Mouse (Mus musculus) adrenal gland (tissue): ENCODE results near the gene Abca4.

ENCODE experiments used
- intact Hi-C: fragments of 180-260 bp; cut with DNase I; formaldehyde crosslinking; loops from one replicate; pipeline ENCODE4 v1.15.1; 2025
- long read RNA-seq, 2 experiments: library from polyadenylated mRNA; unstranded; transcript quantifications; one replicate each; pipeline ENCODE4 v2.0.0; 2020; ENCODE audit warnings: borderline replicate concordance in 1 of 2; ENCODE audit not compliant: insufficient replicate concordance in 1 of 2

Abca4 gene
- long read RNA-seq, experiment 1, partial matches to known transcripts, result 0 of 1 reads
- long read RNA-seq, experiment 1, other reads (novel, unspliced or antisense), result 1 of 1 reads
- long read RNA-seq, experiment 2, result 0 reads

DNA sequence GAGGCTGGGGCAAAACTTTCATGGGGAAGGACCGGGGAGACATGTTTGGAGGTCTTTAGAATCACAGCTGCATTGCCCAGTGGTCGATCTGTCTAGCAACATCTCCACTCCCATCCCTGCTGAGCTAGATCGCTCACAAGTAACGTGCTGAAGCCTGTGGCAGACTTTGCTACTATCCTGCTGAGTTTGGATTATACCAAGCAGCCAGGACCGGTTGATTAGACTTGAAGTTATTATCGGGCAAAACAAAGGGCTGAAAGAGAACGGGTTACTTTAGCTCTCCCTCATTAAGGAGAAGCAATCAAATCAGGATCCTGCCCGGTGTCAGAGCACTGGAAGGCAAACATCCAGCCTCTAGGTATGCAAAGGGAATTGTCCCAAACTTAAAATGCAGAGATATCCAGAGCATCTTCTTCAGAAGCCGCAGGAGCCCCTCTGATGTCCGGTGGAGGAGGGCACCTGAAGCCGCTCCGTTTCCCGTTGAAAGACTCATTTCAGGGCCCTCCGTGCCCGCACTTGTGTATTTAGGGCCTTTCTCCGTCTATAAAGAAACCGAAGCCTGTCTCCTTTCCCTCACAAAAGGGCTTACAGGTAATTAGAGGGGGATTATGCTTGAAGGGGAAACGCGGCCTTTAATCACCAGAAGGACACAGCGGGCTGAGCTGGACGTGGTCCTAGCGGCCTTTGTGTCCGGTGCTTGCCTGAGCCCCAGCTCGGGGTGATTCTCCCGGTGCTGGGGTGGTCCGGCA, at the start of gene Abca4:
TSS of gene Abca4 (plus strand) at position 645 of the 749 bp plus-strand sequence.
- intact Hi-C loops, result no loop called here

DNA sequence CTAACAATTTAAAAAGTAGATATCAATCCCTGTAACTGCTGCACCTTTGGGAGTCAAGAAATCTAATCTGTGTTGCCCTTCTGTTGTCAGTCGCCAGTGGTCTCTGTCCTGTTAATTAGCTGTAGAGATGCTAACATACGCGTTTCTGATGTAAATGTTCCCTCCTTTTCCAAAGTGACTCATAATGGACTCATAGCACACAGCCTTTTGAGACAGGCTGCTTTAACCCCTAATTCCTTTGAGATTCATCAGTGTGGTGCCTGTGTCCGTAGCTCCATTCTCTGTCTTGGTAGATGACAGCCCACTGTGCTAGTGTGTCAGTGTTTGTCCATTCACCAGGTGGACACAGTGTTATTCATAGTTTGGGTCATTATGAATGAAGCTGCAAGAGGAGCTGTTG, 49.1 kb upstream of the Abca4 start:
- intact Hi-C loops, result no loop called here

DNA sequence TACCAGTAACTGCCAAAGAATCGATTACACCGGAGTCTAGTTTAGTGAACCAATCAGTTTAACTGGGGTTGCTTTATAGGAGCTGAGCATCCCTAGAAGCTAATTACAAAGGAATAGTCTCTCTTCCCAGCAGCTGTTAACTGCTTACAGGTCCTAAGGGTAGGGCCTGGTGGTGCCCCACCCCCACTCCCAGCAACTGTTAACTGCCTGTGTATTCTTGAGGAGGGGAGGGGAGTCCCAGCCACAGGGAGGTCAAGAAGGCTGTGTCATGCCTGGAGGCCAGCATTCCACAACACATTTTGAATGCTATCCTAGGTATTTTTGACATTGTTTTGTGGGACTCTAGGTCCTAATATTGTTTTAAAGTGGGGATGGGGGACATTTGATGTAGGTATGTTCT, 44.3 kb upstream of the Abca4 start:
- intact Hi-C loops, result no loop called here

DNA sequence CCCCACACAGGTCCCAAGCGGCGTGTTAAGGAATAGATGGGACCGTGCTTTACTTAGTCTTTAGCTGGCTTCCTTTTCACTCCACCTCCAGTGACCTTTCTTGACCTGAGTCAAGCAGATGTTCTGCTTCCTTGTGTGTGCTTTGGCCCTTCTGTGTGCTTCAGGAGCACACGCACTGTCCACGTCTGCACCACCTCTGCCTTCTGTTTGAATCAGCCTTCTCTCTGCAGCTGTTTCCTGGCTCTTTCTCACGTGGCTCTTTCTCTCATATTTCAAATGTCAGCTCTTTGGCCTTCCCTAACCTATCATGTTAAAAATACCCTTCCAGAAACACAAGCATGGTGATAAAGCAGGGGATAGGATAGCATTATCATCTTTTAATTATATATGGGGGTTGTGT, 42.7 kb upstream of the Abca4 start:
- intact Hi-C loops, result no loop called here

DNA sequence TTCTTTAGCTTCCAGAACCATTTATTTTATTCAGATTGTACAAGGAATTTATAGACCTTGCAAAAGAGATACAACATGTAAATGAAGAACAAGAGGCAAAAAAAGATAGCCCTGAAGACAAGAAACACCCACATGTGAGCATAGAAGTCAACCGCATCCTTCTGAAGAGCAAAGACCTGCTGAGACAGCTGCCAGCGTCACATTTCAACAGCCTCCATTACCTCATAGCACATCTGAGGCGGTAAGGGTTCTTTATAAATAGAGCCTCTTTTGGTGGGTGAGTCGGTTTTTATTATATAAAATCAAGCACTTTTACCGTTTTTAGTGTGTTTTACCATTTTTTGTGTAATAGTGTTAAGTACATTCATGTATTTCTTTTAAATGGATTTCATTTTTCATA, 34.4 kb upstream of the Abca4 start:
- intact Hi-C loops, result no loop called here

DNA sequence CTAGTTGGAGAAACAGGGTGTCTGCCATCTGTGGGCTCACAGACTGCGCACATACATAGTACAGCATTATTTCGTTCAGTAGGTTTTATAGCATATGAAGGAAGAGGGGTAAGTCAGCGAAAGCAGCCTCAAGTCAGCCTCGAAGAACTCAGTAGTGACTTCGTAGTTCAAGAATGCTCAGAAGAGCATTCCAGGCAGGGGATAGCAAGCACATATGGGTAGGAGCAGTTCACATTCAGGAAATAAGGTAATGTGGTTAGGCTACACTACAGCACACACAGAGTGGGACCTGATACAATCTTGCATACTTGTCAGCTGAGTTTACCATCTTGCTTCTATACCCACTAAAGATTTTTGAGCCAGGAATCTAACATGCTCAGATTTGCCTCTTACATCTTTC, 34.0 kb upstream of the Abca4 start:
- intact Hi-C loops, result no loop called here

DNA sequence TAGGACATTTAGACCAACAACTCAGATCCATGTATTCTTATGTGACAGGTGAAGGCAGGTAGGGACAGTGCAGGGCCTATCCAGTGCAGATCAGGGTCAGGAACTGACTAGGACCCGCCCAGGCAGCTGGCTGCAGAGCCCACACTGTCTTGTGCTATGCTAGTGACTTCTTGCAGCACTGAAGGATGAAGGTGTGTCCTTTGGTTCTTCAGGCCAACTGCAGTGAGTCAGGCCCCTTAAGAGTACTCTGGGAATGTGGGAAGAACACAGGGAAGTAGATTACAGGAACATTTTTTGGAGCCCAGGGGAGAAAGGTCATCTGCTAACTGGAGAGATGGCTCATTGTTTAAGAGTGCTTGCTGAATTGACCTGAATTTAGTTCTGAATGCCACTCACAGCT, 31.8 kb upstream of the Abca4 start:
- intact Hi-C loops, result loop anchor here (2.0 kb wide), 1 partner anchor 26 kb away; no protein-coding TSS in a partner anchor

DNA sequence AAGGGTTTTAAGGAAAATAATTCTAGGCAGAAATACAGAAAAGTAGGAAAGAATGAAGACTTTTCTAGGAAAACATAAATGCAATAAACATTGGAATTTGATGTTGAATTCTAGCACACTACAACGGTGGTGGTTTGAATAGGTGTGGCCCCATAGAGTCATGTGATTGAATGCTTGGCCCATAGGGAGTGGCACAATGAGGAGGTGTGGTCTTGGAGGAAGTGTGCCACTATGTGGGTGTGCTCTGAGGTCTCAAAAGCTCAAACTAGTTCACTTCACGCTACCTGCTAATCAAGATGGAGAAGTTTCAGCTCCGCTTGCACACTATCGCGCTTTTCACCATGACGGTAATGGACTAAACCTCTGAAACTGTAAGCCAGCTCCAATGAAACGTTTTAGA, 25.8 kb upstream of the Abca4 start:
- intact Hi-C loops, result no loop called here

DNA sequence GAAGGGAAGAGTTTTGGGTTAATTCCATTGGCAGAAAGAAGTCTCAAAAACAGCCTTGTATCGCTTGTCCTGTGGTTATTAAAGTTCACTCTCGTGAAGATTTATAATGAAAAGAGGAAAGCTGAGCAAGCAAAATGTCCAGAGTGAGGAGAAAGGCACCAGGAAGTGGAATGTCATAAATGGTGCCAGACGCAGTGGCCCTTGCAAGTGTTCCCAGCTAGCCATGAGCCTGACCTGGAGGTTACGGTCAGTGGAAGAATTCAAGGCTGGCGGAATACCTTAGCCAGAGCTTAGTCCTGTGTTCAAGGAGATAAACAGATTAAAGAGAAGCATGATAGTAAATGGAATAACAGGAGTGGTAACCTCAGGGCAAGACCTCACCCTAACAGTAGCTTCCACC, 25.1 kb upstream of the Abca4 start:
- intact Hi-C loops, result no loop called here

DNA sequence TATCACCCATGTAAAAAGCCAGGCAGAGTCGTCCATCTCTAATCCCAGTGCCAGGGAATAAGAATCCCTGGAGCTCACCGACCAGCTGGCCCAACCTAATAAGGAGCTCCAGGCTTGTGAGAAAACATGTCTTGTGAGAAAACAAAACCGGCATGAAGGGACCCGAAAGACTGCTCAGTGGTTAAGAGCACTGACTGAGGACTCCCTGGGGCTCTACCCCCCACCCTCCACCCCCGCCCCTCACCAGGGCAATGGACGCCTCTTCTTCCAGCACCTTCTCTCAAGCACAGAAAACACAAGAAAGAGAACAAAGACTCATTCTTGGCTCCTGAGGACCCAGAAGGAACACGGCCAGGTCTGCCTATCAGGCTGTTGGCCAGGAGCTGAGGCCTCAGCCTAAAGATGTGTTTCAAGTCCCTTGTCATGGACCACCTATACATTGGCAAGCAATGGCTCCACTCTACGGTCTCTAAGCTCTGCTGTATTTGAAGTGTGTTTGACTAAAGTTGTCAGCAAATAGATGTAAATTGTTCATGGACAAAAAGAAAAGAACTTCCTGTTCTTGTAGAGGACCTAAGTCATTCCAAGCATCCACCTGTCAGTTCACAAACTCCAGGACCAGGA, 23.1 kb upstream of the Abca4 start:
- intact Hi-C loops, result no loop called here

DNA sequence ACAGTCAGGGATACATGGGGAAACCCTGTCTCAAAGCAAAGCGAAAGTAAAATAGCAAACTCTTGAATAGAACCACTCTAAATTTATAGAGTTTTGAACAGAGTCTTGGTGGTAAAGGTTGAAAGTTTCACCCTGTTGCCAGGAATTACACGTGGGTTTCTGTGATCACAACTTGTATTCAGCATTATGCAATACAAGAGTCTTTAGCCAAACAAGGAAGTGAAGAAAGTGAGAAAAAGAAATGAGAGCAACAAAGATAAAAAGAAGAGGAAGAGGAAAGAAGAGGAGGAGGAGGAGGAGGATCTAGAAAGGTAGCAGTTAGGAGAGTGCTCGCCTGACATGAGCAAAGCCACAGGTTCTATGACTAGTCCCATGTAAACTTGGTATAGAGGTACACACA, 21.9 kb upstream of the Abca4 start:
- intact Hi-C loops, result no loop called here

DNA sequence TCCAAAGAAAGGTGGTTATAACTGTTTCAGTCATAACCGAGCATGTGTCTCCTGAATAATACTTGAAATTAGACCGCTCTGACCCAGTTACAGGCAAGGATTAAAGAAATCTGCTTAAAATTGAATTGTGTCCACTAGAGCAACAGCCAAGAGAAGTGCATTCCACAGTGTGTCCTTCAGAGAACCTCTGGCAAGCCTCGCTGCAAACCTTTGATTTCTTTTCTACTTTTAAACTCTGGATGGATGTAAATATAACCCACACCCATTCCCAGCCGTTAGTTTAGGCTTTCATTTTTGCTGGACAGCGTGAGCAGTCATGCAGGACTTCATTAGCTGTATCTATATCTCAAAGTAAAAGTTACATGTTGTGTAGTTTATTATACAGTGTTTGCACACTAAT, 17.6 kb upstream of the Abca4 start:
- intact Hi-C loops, result no loop called here

DNA sequence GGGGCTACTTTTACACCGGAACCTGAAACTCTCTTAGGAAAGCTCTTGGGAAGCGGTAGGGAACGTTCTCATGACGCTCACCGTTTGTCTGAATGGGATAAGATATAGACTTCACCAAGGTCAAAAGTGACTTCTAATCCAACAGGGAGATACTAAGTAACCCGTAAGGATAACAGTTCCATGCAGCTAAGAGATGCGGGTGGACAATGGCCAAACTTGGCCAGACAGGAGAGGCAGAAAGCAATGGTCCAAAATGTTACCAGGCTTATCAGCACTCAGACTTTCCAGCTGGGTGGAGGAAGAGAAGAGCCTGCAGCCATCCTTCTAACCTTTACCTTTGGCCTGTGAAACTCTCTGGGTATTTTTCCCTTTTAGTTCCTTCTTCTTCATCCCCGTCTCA, 16.5 kb upstream of the Abca4 start:
- intact Hi-C loops, result no loop called here

DNA sequence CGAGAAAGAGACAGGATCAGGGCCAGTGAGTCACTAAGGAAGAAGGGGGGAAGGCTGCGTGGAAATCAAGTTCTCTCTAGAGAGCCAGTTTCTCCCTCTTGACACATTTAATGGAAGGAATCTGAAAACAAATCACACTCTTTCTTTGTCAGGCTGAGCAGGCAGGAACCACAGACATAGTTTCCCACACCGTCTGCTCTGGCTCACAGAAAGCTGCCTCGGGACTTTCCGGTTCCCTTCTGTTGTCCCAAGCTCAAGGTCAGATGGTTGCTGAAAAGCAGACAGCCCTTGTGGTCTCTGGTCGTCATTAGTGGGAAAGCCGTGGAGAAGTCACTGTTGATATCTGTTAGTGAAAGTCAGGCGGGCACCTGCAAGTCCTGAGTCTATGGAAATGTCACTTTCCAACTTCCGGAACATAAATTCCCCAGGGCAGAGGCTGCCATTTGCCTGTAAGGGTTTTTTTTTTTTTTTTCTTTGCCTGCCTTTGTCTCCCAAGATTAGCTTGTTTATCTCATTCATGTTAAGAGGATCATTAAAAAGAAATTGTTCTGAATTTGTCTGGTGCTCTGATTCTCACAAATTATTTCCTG, 10.9 kb upstream of the Abca4 start:
- intact Hi-C loops, result no loop called here

DNA sequence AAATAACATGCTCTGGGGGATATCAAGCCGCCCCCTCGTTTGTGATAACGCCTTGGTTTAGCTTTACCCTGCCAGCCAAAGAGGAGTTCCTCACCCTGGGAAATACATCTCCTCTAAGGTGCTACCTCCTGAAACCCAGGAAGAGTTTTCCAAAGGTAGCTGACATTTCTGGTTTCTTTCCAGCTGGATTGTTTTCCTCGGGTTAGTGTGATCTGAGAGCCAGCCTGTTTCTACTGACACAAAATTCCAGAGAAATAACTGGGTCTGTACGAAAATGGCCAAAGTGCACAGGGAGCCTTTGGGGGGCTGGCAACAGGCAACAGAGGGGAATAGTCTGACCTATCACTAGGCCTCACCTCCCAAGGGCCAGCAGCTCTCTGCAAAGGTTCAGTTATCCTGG, 10.0 kb upstream of the Abca4 start:
- intact Hi-C loops, result no loop called here

DNA sequence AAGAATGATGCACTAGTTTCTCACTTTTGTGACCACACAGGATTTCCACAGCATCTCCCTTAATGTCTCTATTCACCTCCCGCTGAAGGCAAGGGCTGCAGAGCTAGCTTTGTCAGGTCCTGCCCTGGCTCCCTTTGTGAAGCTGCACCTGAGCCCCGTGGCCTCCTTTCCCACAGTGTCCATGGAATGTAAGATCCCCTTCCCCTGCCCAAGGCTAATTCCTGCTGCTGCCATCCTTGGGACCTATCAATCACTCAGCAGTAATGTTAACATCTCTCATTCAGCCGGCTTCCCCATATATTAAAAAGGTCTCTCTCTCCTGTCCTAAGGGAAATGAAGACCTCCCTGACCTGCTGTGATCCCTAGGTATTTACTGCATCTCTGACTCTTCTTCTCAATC, 9.2 kb upstream of the Abca4 start:
- intact Hi-C loops, result no loop called here

DNA sequence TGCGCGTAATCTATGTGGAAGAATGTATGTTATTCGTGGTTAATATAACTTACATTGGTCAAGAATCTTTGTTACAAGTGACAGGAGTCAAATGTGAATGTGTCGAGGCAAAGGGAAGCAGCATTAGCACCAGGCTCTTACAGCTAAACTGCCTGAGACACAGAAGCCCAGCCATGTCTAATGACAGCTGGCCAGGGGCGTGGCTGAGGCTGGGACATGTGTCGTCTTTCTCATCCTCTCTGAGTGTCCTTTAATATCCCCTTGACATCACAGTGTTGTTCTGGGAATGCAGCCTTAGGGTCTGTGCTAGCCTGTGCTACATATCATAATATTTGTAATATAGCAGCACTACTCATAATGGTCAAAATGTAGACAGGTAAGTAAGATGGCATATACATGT, 3.7 kb upstream of the Abca4 start:
- intact Hi-C loops, result no loop called here

DNA sequence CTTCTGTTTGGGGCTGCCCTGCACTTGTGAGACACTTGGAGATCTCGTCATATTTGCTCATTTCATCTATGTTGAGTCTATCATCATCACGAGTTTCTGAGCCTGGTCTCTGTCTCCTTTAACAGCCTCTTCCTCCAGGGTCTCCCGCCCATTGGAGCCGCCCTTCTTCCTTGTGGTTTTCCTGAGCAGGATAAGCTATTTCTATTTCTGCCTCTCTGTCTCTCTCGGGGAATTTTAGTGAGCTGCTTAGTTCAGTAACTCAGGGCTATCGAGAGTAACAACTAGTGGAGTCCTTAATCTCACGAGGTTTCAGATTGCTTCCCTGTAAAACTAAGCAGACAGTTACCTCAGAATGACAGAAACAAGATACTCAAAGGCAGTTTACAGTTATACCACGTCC, 1.1 kb upstream of the Abca4 start:
- intact Hi-C loops, result no loop called here

DNA sequence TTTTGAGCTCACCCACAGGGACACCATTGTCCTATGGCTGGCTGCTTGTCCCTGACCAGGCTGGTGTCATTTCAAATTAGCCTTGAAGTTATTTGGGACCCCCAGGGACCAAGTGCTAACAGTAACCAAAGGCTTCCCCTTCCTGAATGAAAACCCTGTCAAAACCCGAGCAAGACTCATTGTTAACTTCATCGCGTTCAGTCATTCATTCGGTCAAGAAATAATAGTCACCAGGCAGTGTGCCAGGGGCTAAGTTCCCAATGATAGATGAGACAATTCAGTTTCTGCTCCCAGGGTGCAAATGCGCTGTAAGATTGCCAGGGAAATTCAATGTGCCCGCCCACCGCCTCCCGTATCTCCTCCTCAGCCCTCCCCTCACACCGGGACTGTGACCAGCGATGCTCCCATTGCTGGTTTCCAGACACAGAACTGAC, 2.0 kb downstream of the Abca4 start:
- intact Hi-C loops, result no loop called here

DNA sequence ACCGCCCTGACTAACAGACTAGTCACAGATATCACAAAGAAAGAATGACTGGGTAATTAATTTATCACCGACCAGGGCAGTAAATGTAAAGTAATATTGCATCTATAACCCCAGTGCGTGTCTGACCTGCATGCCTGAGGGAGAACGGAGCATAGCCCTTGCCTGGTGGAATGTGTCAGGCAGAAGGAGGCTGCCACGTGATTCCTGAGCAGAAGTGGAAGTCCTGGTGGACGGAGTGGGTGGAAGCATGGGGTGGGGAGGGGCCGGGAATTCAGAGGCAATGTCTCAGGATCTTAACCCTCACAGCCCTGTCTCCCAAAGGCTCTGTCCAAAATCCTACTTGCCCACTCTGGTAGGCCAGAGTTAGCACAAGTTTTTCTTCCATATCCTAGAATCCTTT, 3.2 kb downstream of the Abca4 start:
- intact Hi-C loops, result no loop called here

DNA sequence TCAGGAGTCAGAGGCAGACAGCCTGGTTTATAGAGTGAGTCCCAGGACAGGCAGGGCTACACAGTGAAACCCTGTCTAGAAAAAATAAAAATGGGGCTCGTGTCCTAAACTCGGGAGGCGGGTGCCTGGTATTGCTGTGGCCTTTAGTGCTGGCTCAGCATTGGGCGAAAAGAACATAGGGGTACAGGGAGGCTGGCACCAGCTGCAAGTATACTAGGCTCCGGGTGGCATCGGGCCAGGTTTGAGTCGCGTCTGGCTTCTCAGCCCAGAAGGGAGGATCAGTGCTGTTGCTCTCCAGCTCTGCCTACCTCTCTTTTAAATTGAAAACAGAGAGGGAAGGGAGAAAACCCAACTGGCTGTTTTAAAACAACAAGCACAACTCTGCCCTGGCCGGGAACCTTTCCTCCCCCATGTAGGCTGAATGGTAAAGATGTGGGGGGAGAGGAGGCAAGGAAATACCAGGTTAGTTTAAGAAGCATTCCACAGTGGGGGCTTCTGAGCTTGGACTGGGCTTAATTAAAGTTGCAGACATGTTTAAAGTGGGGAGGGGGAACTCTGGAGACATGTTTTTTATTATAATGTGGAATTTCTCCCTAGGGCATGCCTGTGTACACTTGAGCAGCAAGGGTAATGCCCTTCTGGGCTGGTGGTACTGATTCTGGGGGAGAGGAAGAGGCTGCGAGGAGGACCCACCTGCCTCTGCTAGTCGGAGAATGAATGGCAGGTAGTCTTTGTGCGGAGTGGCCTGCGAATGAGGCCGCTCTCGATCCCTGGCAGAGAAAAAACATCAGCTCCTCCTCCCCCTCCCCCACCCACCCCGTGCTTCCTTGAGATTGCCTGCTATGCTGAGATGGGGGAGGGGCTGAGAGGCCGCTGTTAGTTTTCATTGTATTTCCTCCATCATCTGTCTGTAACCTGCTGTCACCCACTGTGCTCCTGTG, 3.9 kb downstream of the Abca4 start:
- intact Hi-C loops, result no loop called here

DNA sequence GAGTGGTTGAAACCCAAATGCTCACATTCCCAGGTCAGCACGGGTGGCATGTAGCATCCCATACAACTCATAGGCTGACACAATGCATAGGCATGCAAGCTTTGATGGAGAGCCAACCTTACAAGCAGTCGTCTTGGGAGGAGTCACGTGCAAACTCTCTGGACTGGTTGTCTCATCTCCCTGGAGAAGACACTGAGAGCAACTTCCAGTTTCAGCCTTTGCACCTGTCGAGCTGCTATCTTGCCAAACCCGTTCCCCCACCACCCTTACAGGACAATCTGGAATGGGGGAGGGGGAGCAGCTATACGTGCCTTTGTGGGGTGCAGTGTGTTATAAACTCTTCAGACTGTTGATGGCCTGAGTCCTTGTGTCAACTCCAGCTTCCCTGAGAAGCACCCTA, 4.9 kb downstream of the Abca4 start:
- intact Hi-C loops, result no loop called here
